Mouse (Mus musculus) MEL (cell line): ENCODE data around the gene Creb5. TPM values are rescaled to one million over a fixed set of nuclear protein-coding genes. Genes with fewer than 3 reads are reported as not detected.
"Not testable (repeated sequence)": the region's sequence is repeated elsewhere in the genome, so short reads cannot be mapped to it uniquely, and the experiment has no call there.

Experiments
- DNase-seq: peaks from one replicate; pipeline ENCODE4 v3.0.0; 2011; ENCODE audit warnings: low read depth, low spot score
- H3K27ac ChIP-seq: 2 replicates; pipeline ENCODE4 v1.5.1; 2012; ENCODE audit warnings: low read depth, mild to moderate bottlenecking, control low read depth, low read length, moderate library complexity; ENCODE audit not compliant: control insufficient read depth
- H3K27me3 ChIP-seq, 2 experiments: fragments of 150-350 bp in 1 of 2; sonication (generic) in 1 of 2; 2 replicates each; pipeline ENCODE4 v1.6.1; 2012; ENCODE audit warnings: low read length in 2 of 2, mild to moderate bottlenecking in 2 of 2, improper control_type of control experiment in 1 of 2, moderate library complexity in 1 of 2; ENCODE audit not compliant: insufficient read depth in 2 of 2, control insufficient read depth in 1 of 2
- H3K36me3 ChIP-seq, 2 experiments: 2 replicates each; pipeline ENCODE4 v1.6.1; 2012 to 2014; ENCODE audit warnings: low read length in 2 of 2, improper control_type of control experiment in 1 of 2, inconsistent platforms in 1 of 2, mild to moderate bottlenecking in 1 of 2; ENCODE audit not compliant: insufficient read depth in 2 of 2, control insufficient read depth in 1 of 2
- H3K4me1 ChIP-seq, 2 experiments: fragments of 150-350 bp in 1 of 2; sonication (generic) in 1 of 2; 2 replicates each; pipeline ENCODE4 v1.6.1; 2012; ENCODE audit warnings: low read length in 2 of 2, improper control_type of control experiment in 1 of 2, mild to moderate bottlenecking in 1 of 2; ENCODE audit not compliant: insufficient read depth in 2 of 2, control insufficient read depth in 1 of 2
- H3K4me3 ChIP-seq, 2 experiments: fragments of 150-350 bp in 1 of 2; sonication (generic) in 1 of 2; 2 replicates each; pipeline ENCODE4 v1.5.1; 2012; ENCODE audit warnings: low read depth in 2 of 2, low read length in 2 of 2, mild to moderate bottlenecking in 2 of 2, moderate library complexity in 2 of 2, control low read depth in 1 of 2, improper control_type of control experiment in 1 of 2; ENCODE audit not compliant: control insufficient read depth in 1 of 2, insufficient read depth in 1 of 2
- H3K79me2 ChIP-seq: 2 replicates; pipeline ENCODE4 v1.6.1; 2012; ENCODE audit warnings: mild to moderate bottlenecking, low read length, moderate library complexity; ENCODE audit not compliant: control insufficient read depth, poor library complexity, insufficient read depth
- H3K9ac ChIP-seq: 2 replicates; pipeline ENCODE4 v1.6.1; 2012; ENCODE audit warnings: low read depth, mild to moderate bottlenecking, control low read depth, low read length, moderate library complexity; ENCODE audit not compliant: control insufficient read depth, poor library complexity, severe bottlenecking
- H3K9me3 ChIP-seq: fragments of 150-350 bp; sonication (generic); replicated peaks from 2 replicates; pipeline ENCODE4 v1.6.1; 2012; ENCODE audit warnings: mild to moderate bottlenecking, low read length, improper control_type of control experiment, moderate library complexity; ENCODE audit not compliant: insufficient read depth
- CHD2 ChIP-seq: IDR thresholded peaks from 2 replicates; pipeline ENCODE4 v1.6.1; 2011; ENCODE audit warnings: low read length, improper control_type of control experiment
- E2F4 ChIP-seq: IDR thresholded peaks from 2 replicates; pipeline ENCODE4 v1.6.1; 2011; ENCODE audit warnings: low read depth, low read length, improper control_type of control experiment, borderline replicate concordance
- ELF1 ChIP-seq: IDR thresholded peaks from 2 replicates; pipeline ENCODE4 v1.6.1; 2014; ENCODE audit warnings: low read depth, mild to moderate bottlenecking, inconsistent platforms, low read length, improper control_type of control experiment, moderate library complexity
- EP300 ChIP-seq, 2 experiments: IDR thresholded peaks; 2 replicates each; pipeline ENCODE4 v1.6.1; 2011; ENCODE audit warnings: improper control_type of control experiment in 2 of 2, low read length in 2 of 2, low read depth in 1 of 2, mild to moderate bottlenecking in 1 of 2
- HCFC1 ChIP-seq: IDR thresholded peaks from 2 replicates; pipeline ENCODE4 v1.6.1; 2012; ENCODE audit warnings: low read depth, mild to moderate bottlenecking, inconsistent platforms, low read length, improper control_type of control experiment, moderate library complexity
- JUND ChIP-seq: IDR thresholded peaks from 2 replicates; pipeline ENCODE4 v1.6.1; 2011; ENCODE audit warnings: low read depth, mild to moderate bottlenecking, improper control_type of control experiment, low read length
- KAT2A ChIP-seq: conservative IDR thresholded peaks from 2 replicates; pipeline ENCODE4 v1.6.1; 2012; ENCODE audit warnings: low read depth, low read length, improper control_type of control experiment, inconsistent platforms
- MAFK ChIP-seq: IDR thresholded peaks from 2 replicates; pipeline ENCODE4 v1.6.1; 2011; ENCODE audit warnings: low read depth, mild to moderate bottlenecking, low read length, improper control_type of control experiment, borderline replicate concordance
- MAX ChIP-seq: IDR thresholded peaks from 2 replicates; pipeline ENCODE4 v1.6.1; 2011; ENCODE audit warnings: low read length, improper control_type of control experiment
- MAZ ChIP-seq: IDR thresholded peaks from 2 replicates; pipeline ENCODE4 v1.6.1; 2012; ENCODE audit warnings: low read depth, mild to moderate bottlenecking, inconsistent platforms, low read length, improper control_type of control experiment
- POLR2AphosphoS2 ChIP-seq: IDR thresholded peaks from 2 replicates; pipeline ENCODE4 v1.6.1; 2011; ENCODE audit warnings: low read length, improper control_type of control experiment
- SIN3A ChIP-seq: IDR thresholded peaks from 2 replicates; pipeline ENCODE4 v1.6.1; 2012; ENCODE audit warnings: low read length, improper control_type of control experiment, inconsistent platforms
- SMC3 ChIP-seq: IDR thresholded peaks from 2 replicates; pipeline ENCODE4 v1.6.1; 2011; ENCODE audit warnings: low read depth, low read length, improper control_type of control experiment
- UBTF ChIP-seq: IDR thresholded peaks from 2 replicates; pipeline ENCODE4 v1.6.1; 2012; ENCODE audit warnings: low read depth, mild to moderate bottlenecking, inconsistent platforms, low read length, improper control_type of control experiment, moderate library complexity, borderline replicate concordance; ENCODE audit not compliant: insufficient read depth
- USF1 ChIP-seq: IDR thresholded peaks from 2 replicates; pipeline ENCODE4 v1.6.1; 2014; ENCODE audit warnings: low read depth, mild to moderate bottlenecking, inconsistent platforms, low read length, improper control_type of control experiment, moderate library complexity
- USF2 ChIP-seq, 2 experiments: IDR thresholded peaks; 2 replicates each; pipeline ENCODE4 v1.6.1; 2011 to 2012; ENCODE audit warnings: improper control_type of control experiment in 2 of 2, low read length in 2 of 2, borderline replicate concordance in 1 of 2, inconsistent platforms in 1 of 2, low read depth in 1 of 2, mild to moderate bottlenecking in 1 of 2; ENCODE audit not compliant: insufficient read depth in 1 of 2
- ZC3H11A ChIP-seq: IDR thresholded peaks from 2 replicates; pipeline ENCODE4 v1.6.1; 2012; ENCODE audit warnings: low read depth, mild to moderate bottlenecking, inconsistent platforms, low read length, improper control_type of control experiment
- ZKSCAN1 ChIP-seq: IDR thresholded peaks from 2 replicates; pipeline ENCODE4 v1.6.1; 2012; ENCODE audit warnings: low read depth, mild to moderate bottlenecking, inconsistent platforms, low read length, improper control_type of control experiment, moderate library complexity
- ZMIZ1 ChIP-seq: IDR thresholded peaks from 2 replicates; pipeline ENCODE4 v1.6.1; 2012; ENCODE audit warnings: low read depth, mild to moderate bottlenecking, inconsistent platforms, low read length, improper control_type of control experiment, moderate library complexity
- polyA plus RNA-seq, 2 experiments: library from polyadenylated mRNA; stranded (reverse) in 1 of 2; unstranded in 1 of 2; fragments of >175 nt in 1 of 2; fragments of >200 nt in 1 of 2; gene quantifications; 2 replicates each; pipeline versions ENCODE4 v1.2.1 to v1.2.4; 2012; ENCODE audit warnings: low replicate concordance in 2 of 2, low read depth in 1 of 2; ENCODE audit not compliant: insufficient read length in 2 of 2, insufficient read depth in 1 of 2, missing spikeins in 1 of 2
- total RNA-seq: library from RNA; depleted of rRNA; stranded (reverse); fragments of 300-350 nt; gene quantifications from 2 replicates; pipeline ENCODE4 v1.2.3, GENCODE M21; 2012

Creb5 gene
- total and polyA plus RNA-seq, 3 experiments, result not detected

DNA sequence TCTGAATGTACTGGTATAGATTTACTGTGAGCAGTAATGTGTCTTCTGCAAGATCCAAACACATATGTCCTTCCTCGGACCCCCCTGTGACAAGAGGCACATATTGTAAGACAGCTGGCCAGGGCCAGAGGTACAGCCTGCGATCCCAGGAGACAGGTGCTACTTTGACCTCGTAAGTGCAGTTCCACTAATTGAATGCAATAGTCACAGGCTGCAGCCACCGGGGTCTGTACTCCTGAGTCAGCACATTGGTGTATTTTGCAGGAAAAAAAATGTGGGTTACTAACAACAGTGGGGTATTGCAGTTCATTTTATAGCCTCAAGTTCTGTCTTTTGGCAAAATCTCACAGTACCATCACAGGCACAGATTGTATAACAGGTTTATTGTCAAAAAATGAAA, 110.7 kb downstream of the Creb5 start:
- Histone ChIP-seq H3K27ac (no peak overlapping the region), H3K4me3 (no peak overlapping the region), H3K4me1 (no peaks in the 10 kb centered on the region), H3K9me3 (no peaks in the 10 kb centered on the region), H3K9ac (no peak overlapping the region), H3K36me3 (no peaks in the 10 kb centered on the region), H3K27me3 (no peaks in the 10 kb centered on the region), H3K79me2 (no peaks in the 10 kb centered on the region)
- no peak for DNase-seq
- TF ChIP-seq ELF1, result no peak
- TF ChIP-seq HCFC1, result no peak
- TF ChIP-seq UBTF, result no peak
- no peak for TF ChIP-seq USF2 (IDR thresholded peaks at IDR 0.05; ENCODE audit: borderline replicate concordance in 1 of 2, insufficient read depth in 1 of 2, low read depth in 1 of 2, low read length in 2 of 2)

DNA sequence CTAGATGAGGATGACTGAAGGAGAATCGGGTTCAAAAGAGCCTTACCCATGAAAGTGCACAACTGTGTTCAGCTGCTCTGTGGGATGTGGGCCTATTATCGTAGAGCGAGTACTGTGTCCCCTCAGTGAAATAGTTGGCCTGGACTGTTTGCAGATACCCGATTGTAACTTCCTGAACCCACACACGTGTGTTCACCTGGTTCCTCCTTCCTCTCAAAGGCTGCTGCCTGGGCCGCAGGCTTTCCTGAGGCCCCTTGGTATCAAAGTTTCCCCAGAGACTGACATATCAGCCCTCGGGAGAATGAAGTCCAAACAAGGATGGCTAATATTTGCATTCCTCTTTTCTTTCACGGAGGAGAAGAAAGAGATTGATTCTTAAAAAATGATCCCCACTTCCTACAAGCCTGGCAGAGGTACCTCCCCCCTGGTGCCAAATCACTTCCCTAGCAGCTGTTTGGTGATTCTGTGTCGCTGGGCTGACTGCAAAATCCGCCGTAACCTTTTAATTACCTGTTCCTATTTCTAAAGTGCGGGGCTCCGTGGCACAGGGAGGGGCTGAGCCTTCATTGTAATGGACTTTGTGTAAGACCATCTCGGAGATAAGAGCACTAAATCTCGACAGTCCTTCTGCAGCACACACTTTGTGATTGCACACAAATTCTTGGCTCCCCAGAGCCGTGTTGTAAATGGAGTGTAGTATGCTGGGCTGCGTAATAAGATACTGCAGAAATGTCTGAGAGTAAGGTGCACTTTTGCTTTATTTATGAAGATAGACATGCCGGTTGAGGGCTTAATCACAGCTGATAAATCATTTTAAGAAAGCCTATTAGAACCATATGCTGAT, 111.4 kb downstream of the Creb5 start:
- Histone ChIP-seq H3K36me3 (no peaks in the 10 kb centered on the region), H3K4me3 (no peak overlapping the region), H3K4me1 (no peaks in the 10 kb centered on the region), H3K27ac (no peak overlapping the region), H3K79me2 (no peaks in the 10 kb centered on the region), H3K27me3 (no peaks in the 10 kb centered on the region), H3K9me3 (no peaks in the 10 kb centered on the region), H3K9ac (no peak overlapping the region)
- DNase-seq, result no peak
- TF ChIP-seq USF1 (no peak), JUND (no peak), KAT2A (no peak), MAZ (no peak), MAX (no peak), HCFC1 (no peak), E2F4 (no peak), EP300 (IDR thresholded peaks at IDR 0.05; ENCODE audit: low read depth in 1 of 2, low read length in 2 of 2) (no peak), CHD2 (no peak), MAFK (no peak), ZKSCAN1 (no peak)

DNA sequence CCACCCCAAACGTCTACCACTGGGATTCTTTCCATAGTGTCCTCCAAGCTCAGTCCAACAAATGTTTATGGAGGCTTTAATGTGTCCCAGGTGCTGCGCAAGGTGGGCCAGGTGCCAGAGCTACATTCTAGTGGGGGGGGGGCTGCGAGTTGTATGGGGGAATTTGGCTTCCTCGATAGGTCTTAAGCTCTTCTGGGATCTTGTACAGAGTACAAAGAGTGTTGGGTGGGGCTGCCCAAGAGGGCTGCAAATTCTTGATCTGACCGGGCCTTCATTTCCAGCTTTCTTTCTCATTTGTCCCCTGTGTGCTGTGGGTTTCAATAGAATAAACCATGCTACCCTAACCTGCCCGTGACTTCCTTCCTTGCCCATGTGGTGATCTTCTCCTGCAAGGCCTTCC, 114.3 kb downstream of the Creb5 start:
- H3K4me1 ChIP-seq, result no peaks in the 10 kb centered on the region
- H3K36me3 ChIP-seq, result no peaks in the 10 kb centered on the region
- H3K27ac ChIP-seq, result no peak overlapping the region
- TF ChIP-seq POLR2AphosphoS2 (no peak), ZC3H11A (no peak), JUND (no peak), EP300 (IDR thresholded peaks at IDR 0.05; ENCODE audit: low read depth in 1 of 2, low read length in 2 of 2) (no peak), SIN3A (no peak), ZMIZ1 (no peak), HCFC1 (no peak), SMC3 (no peak), CHD2 (no peak)
- TF ChIP-seq, all 39 proteins: peak for 0
- H3K9me3 ChIP-seq, result no peaks in the 10 kb centered on the region
- DNase-seq, result no peak
- H3K27me3 ChIP-seq, result no peaks in the 10 kb centered on the region
- H3K4me3 ChIP-seq, result no peak overlapping the region
- no peaks in the 10 kb centered on the region for H3K79me2 ChIP-seq
- no peak overlapping the region for H3K9ac ChIP-seq

DNA sequence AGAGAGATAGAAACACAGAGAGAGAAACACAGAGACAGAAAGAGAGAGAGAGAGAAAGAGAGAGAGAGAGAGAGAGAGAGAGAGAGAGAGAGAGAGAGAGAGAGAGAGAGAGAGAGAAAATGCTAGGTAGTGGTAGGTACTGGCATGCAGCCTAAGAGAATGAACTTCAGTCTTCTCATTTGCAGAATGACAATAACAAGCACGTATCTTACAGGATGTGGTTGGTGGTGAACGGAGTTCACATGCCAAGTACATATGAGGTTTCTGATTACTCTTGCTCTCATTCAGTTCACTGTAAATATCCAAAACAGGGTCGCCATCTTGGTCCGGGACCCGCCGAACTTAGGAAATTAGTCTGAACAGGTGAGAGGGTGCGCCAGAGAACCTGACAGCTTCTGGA, 115.5 kb downstream of the Creb5 start:
- H3K9ac ChIP-seq, H3K4me1 ChIP-seq, H3K27me3 ChIP-seq, H3K36me3 ChIP-seq, H3K27ac ChIP-seq, H3K9me3 ChIP-seq, DNase-seq, H3K4me3 ChIP-seq, H3K79me2 ChIP-seq: not testable (repeated sequence)
